Mouse (Mus musculus) CH12.LX (cell line): ENCODE results near the gene C1ql3. TPM values are rescaled to one million over a fixed set of nuclear protein-coding genes. Genes with fewer than 3 reads are reported as not detected.

Experiments used
- DNase-seq: peaks from one replicate; pipeline ENCODE4 v3.0.0-alpha.2; 2013; ENCODE audit errors: extremely low read depth
- H3K27ac ChIP-seq: 2 replicates; pipeline ENCODE4 v1.5.1; 2012; ENCODE audit warnings: low read depth, mild to moderate bottlenecking, control low read depth, moderate library complexity; ENCODE audit not compliant: insufficient read depth
- H3K27me3 ChIP-seq: replicated peaks from 2 replicates; pipeline ENCODE3; 2012; ENCODE audit warnings: inconsistent platforms
- H3K36me3 ChIP-seq, 2 experiments: replicated peaks in 1 of 2; 2 replicates each; pipeline versions ENCODE3 to v1.6.1; 2012; ENCODE audit warnings: inconsistent platforms in 1 of 2, low read length in 1 of 2, mild to moderate bottlenecking in 1 of 2, mixed read lengths in 1 of 2, moderate library complexity in 1 of 2; ENCODE audit not compliant: control insufficient read depth in 1 of 2, insufficient read depth in 1 of 2
- H3K4me1 ChIP-seq, 2 experiments: 2 replicates each; pipeline ENCODE4 v1.6.1; 2012; ENCODE audit warnings: inconsistent platforms in 1 of 2, moderate library complexity in 1 of 2; ENCODE audit not compliant: insufficient read depth in 2 of 2, control insufficient read depth in 1 of 2
- H3K4me2 ChIP-seq: 2 replicates; pipeline ENCODE4 v1.6.1; 2012; ENCODE audit warnings: low read depth, mild to moderate bottlenecking, control low read depth; ENCODE audit not compliant: poor library complexity, insufficient read depth, severe bottlenecking
- H3K4me3 ChIP-seq, 3 experiments: fragments of 150-350 bp in 1 of 3; sonication (generic) in 1 of 3; replicated peaks in 1 of 3; 2 replicates each; pipeline versions ENCODE3 to v1.5.1; 2011 to 2012; ENCODE audit warnings: low read depth in 2 of 3, low read length in 2 of 3, mild to moderate bottlenecking in 2 of 3, moderate library complexity in 2 of 3, control low read depth in 1 of 3, improper control_type of control experiment in 1 of 3, inconsistent platforms in 1 of 3, mixed read lengths in 1 of 3; ENCODE audit not compliant: poor library complexity in 1 of 3
- H3K79me2 ChIP-seq: replicated peaks from 2 replicates; pipeline ENCODE4 v1.6.1; 2012; ENCODE audit warnings: mild to moderate bottlenecking, moderate library complexity; ENCODE audit not compliant: control insufficient read depth, poor library complexity, insufficient read depth, severe bottlenecking; ENCODE audit errors: extremely low read depth
- H3K9ac ChIP-seq: 2 replicates; pipeline ENCODE4 v1.6.1; 2012; ENCODE audit warnings: low read depth, mild to moderate bottlenecking, control low read depth, moderate library complexity; ENCODE audit not compliant: insufficient read depth
- H3K9me3 ChIP-seq: replicated peaks from 2 replicates; pipeline ENCODE3; 2012; ENCODE audit warnings: low read length, inconsistent platforms, mixed read lengths
- BHLHE40 ChIP-seq: IDR thresholded peaks from 2 replicates; pipeline ENCODE4 v1.6.1; 2011; ENCODE audit warnings: mild to moderate bottlenecking, low read depth, low read length, improper control_type of control experiment
- CHD1 ChIP-seq: IDR thresholded peaks from 2 replicates; pipeline ENCODE4 v1.6.1; 2012; ENCODE audit warnings: low read depth, low read length, improper control_type of control experiment, inconsistent platforms
- CHD2 ChIP-seq: IDR thresholded peaks from 2 replicates; pipeline ENCODE4 v1.6.1; 2011; ENCODE audit warnings: low read length, improper control_type of control experiment
- E2F4 ChIP-seq: IDR thresholded peaks from 2 replicates; pipeline ENCODE4 v1.6.1; 2011; ENCODE audit warnings: low read depth, low read length, improper control_type of control experiment; ENCODE audit not compliant: insufficient replicate concordance
- ETS1 ChIP-seq: conservative IDR thresholded peaks from 2 replicates; pipeline ENCODE4 v1.6.1; 2012; ENCODE audit warnings: low read depth, mild to moderate bottlenecking, inconsistent platforms, low read length, improper control_type of control experiment, moderate library complexity
- HCFC1 ChIP-seq: IDR thresholded peaks from 2 replicates; pipeline ENCODE4 v1.6.1; 2012; ENCODE audit warnings: low read depth, mild to moderate bottlenecking, inconsistent platforms, low read length, improper control_type of control experiment
- IRF4 ChIP-seq: IDR thresholded peaks from 2 replicates; pipeline ENCODE4 v1.6.1; 2014; ENCODE audit warnings: low read depth, mild to moderate bottlenecking, inconsistent platforms, low read length, improper control_type of control experiment
- KAT2A ChIP-seq: IDR thresholded peaks from 2 replicates; pipeline ENCODE4 v1.6.1; 2012; ENCODE audit warnings: low read length, improper control_type of control experiment, inconsistent platforms; ENCODE audit not compliant: insufficient replicate concordance
- MEF2A ChIP-seq: IDR thresholded peaks from 2 replicates; pipeline ENCODE4 v1.6.1; 2014; ENCODE audit warnings: low read depth, mild to moderate bottlenecking, inconsistent platforms, low read length, improper control_type of control experiment, borderline replicate concordance
- MXI1 ChIP-seq: IDR thresholded peaks from 2 replicates; pipeline ENCODE4 v1.6.1; 2011; ENCODE audit warnings: mild to moderate bottlenecking, low read depth, low read length, improper control_type of control experiment
- MYC ChIP-seq: IDR thresholded peaks from 2 replicates; pipeline ENCODE4 v1.6.1; 2011; ENCODE audit warnings: low read depth, mild to moderate bottlenecking, improper control_type of control experiment, low read length
- NELFE ChIP-seq: IDR thresholded peaks from 2 replicates; pipeline ENCODE4 v1.6.1; 2011; ENCODE audit warnings: low read depth, low read length, improper control_type of control experiment
- NRF1 ChIP-seq: IDR thresholded peaks from 2 replicates; pipeline ENCODE4 v1.6.1; 2014; ENCODE audit warnings: low read depth, mild to moderate bottlenecking, inconsistent platforms, low read length, improper control_type of control experiment, moderate library complexity
- PAX5 ChIP-seq: IDR thresholded peaks from 2 replicates; pipeline ENCODE4 v1.6.1; 2012; ENCODE audit warnings: low read length, inconsistent platforms, mixed read lengths
- POLR2A ChIP-seq: IDR thresholded peaks from 2 replicates; pipeline ENCODE4 v1.6.1; 2011; ENCODE audit warnings: low read depth, mild to moderate bottlenecking, improper control_type of control experiment, low read length
- TBP ChIP-seq: conservative IDR thresholded peaks from 2 replicates; pipeline ENCODE4 v1.6.1; 2011; ENCODE audit warnings: low read depth, low read length, improper control_type of control experiment
- USF2 ChIP-seq: conservative IDR thresholded peaks from 2 replicates; pipeline ENCODE4 v1.6.1; 2011; ENCODE audit warnings: low read depth, low read length, improper control_type of control experiment
- dilution Hi-C: fragments of 300-500 bp; cut with MboI; formaldehyde crosslinking; loops from 2 replicates; pipeline ENCODE4 v1.14.3; 2020; ENCODE audit warnings: low sequenced_read_pairs; ENCODE audit not compliant: extremely low pct_unique_long_range_greater_than_20kb, extremely low pct_ligation_motif_present
- in situ Hi-C: fragments of 300-500 bp; cut with MboI; formaldehyde crosslinking; loops from 3 replicates; pipeline ENCODE4 v1.14.3; 2019; ENCODE audit warnings: low sequenced_read_pairs, low pct_ligation_motif_present, low pct_unique_long_range_greater_than_20kb, mixed read lengths
- polyA plus RNA-seq: library from polyadenylated mRNA; unstranded; fragments of >175 nt; gene quantifications from 2 replicates; pipeline ENCODE4 v1.2.1, GENCODE M21; 2012; ENCODE audit warnings: low read depth; ENCODE audit not compliant: insufficient read length
- total RNA-seq, 2 experiments: library from RNA; depleted of rRNA; stranded (reverse); fragments of 300-350 nt in 1 of 2; fragments of >200 nt in 1 of 2; gene quantifications; 2 replicates each; pipeline ENCODE4 v1.2.3; 2012 to 2014

Gene C1ql3
- total and polyA plus RNA-seq, 3 experiments: 0.08 TPM; not detected in 2

GRCm38 (mm10) chr2:13010460-13011341 lies 905 bp downstream of the C1ql3 start:
- H3K27me3 ChIP-seq: no peaks in the 10 kb centered on the region
- H3K9me3 ChIP-seq: peaks cover 6% of the 10 kb centered on the region
- H3K9ac ChIP-seq: no peak overlapping the region
- dilution Hi-C loops: no loop called here
- no peak overlapping the region for H3K4me3 ChIP-seq
- H3K4me2 ChIP-seq: peak overlapping the region; percentile 64
- H3K79me2 ChIP-seq: no peaks in the 10 kb centered on the region
- TF ChIP-seq POLR2A: no peak
- no peak for TF ChIP-seq HCFC1
- TF ChIP-seq MXI1: no peak
- no peak for DNase-seq
- peaks cover 0 to 12% of the 10 kb centered on the region in 2 experiments for H3K36me3 ChIP-seq
- peaks cover 0 to 11% of the 10 kb centered on the region in 2 experiments; a peak in 1 of 4 replicates for H3K4me1 ChIP-seq
- in situ Hi-C loops: no loop called here
- H3K27ac ChIP-seq: no peak overlapping the region

GRCm38 (mm10) chr2:13010030-13010459 lies 1.6 kb downstream of the C1ql3 start:
- TF ChIP-seq HCFC1 (no peak), TBP (no peak), E2F4 (no peak), USF2 (no peak), ETS1 (no peak), IRF4 (no peak), MXI1 (no peak), CHD1 (no peak), MYC (no peak), KAT2A (no peak), MEF2A (no peak), NRF1 (no peak), CHD2 (no peak), PAX5 (no peak), BHLHE40 (no peak), NELFE (no peak)
- Histone ChIP-seq H3K9me3 (peaks cover 6% of the 10 kb centered on the region), H3K79me2 (no peaks in the 10 kb centered on the region), H3K36me3 (peaks cover 0 to 12% of the 10 kb centered on the region in 2 experiments), H3K27ac (no peak overlapping the region), H3K27me3 (no peaks in the 10 kb centered on the region), H3K4me2 (no peak overlapping the region), H3K4me1 (peaks cover 0 to 11% of the 10 kb centered on the region in 2 experiments; a peak in 1 of 4 replicates), H3K4me3 (no peak overlapping the region), H3K9ac (no peak overlapping the region)
- DNase-seq: no peak
- in situ Hi-C loops (no loop called here), dilution Hi-C loops (no loop called here)
